Mouse (Mus musculus) lung, adult 2 months (tissue): Measurements from ENCODE around the gene Gm10320. TPM values are rescaled to one million over a fixed set of nuclear protein-coding genes. Genes with fewer than 3 reads are reported as not detected.
A peak's percentile ranks its signal among the peaks of the same experiment; 100 is the strongest.

ENCODE experiments used
- DNase-seq: peaks from one replicate; pipeline ENCODE4 v3.0.0; 2022
- H3K4me1 ChIP-seq: fragments of 200-500 bp; 2 replicates; pipeline ENCODE4 v1.6.1; 2011; ENCODE audit warnings: low read length; ENCODE audit not compliant: control insufficient read depth, insufficient read depth
- H3K4me3 ChIP-seq: fragments of 200-500 bp; replicated peaks from 2 replicates; pipeline ENCODE3; 2011; ENCODE audit warnings: low read depth, mild to moderate bottlenecking, control low read depth, low read length; ENCODE audit errors: extremely low read depth
- CTCF ChIP-seq: fragments of 200-500 bp; IDR thresholded peaks from 2 replicates; pipeline ENCODE4 v1.5.1; 2011; ENCODE audit warnings: mild to moderate bottlenecking, low read length, control low read depth; ENCODE audit not compliant: insufficient read depth
- POLR2A ChIP-seq: fragments of 200-500 bp; IDR thresholded peaks from 2 replicates; pipeline ENCODE4 v1.6.1; 2011; ENCODE audit warnings: low read depth, mild to moderate bottlenecking, control low read depth, low read length, borderline replicate concordance; ENCODE audit errors: extremely low read depth
- WGBS: fragments of 180-500 bp; shearing (Covaris S2); methylation state at CpG from one replicate; pipeline ENCODE4 v1.1.7; 2018; 5-methylcytosine and 5-hydroxymethylcytosine counted together
- polyA plus RNA-seq: library from polyadenylated mRNA; depleted of rRNA; stranded (reverse); fragments of >200 nt; gene quantifications from 2 replicates; pipeline ENCODE4 v1.2.3, GENCODE M21; 2012; rRNA removed

Gene Gm10320
- polyA plus RNA-seq, 1 experiment: 0.52 TPM

GRCm38 (mm10) chr13:98448696-98449095 lies 43.1 kb downstream of the Gm10320 start:
- no peaks in the 10 kb centered on the region for H3K4me1 ChIP-seq
- no peak for DNase-seq
- no peak overlapping the region for H3K4me3 ChIP-seq
- TF ChIP-seq POLR2A (no peak), CTCF (no peak)

- TF ChIP-seq CTCF (no peak), POLR2A (no peak)
These were observed 44.1 kb downstream of the Gm10320 start for GRCm38 (mm10) chr13:98447741-98448140.

GRCm38 (mm10) chr13:98445391-98446125 lies 46.2 kb downstream of the Gm10320 start:
- no peaks in the 10 kb centered on the region for H3K4me1 ChIP-seq
- H3K4me3 ChIP-seq: no peak overlapping the region
- TF ChIP-seq POLR2A (no peak), CTCF (no peak)
- no peak for DNase-seq
- 79% methylated on average over 7 of the region's 7 CpGs for WGBS

More at GRCm38 (mm10) chr13:98447741-98448140, 44.1 kb downstream of the Gm10320 start:
- WGBS: 74% methylated on average over 6 of the region's 6 CpGs
- no peak for DNase-seq
- Histone ChIP-seq H3K4me1 (no peaks in the 10 kb centered on the region), H3K4me3 (no peak overlapping the region)

DNA sequence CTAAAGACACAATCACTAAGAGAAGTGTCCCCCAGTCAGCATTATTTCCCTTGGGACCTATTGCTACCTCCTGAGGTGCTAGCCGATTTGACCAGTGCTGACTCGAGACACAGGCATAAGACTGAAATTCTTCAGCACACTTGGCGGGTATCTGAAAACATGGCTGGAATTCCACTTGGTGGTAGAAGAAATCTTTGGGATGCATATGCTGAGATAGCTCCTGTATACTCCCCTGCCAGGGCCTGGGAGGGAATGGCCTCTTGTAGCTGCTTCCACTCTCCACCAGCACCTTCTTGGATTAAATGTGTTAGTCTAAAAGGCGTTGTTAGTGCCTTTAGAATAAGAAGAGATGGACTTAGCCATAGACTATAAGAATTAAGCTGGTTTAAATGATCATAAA lies 50.8 kb downstream of the Gm10320 start:
- no peak for TF ChIP-seq POLR2A
- no peak for TF ChIP-seq CTCF
- DNase-seq: peak; percentile 8
- WGBS: 60% methylated on average over 4 of the region's 4 CpGs

DNA sequence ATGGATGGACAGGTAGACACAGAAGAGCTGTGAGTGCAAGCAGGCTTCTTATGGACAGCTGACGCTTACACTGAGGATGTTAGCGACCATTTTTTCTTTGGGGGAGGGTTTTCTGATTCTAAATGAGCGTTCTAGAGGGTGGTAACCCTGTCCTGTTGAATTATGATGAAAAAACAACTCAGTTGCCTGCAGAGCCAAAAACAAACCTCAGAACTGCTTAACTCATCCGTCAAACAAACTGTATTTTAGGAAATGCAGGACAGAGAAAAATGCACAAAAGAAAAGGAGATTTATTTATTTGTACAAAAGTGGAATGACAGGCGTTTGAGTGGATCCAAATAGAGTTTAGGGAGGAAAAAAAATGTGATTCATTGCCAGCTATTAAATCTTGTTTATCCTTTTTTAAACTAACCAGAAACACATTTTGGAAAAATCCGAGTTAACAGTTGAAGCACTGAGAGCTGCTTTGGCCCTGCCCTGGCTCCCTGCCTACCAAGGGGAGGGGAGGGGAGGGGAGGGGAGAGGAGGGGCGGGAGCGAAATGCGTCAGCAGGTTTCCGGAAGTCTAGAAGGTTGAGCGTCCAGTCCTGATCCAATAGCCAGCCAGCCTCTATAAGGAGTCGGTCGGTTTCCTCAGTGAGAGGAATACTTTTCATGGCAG lies 51.4 kb downstream of the Gm10320 start:
- DNase-seq: no peak
- Histone ChIP-seq H3K4me3 (no peak overlapping the region), H3K4me1 (no peaks in the 10 kb centered on the region)
- 31% methylated on average over 13 of the region's 13 CpGs for WGBS
- TF ChIP-seq CTCF (no peak), POLR2A (no peak)

More for the DNA sequence above, 50.8 kb downstream of the Gm10320 start:
- Histone ChIP-seq H3K4me1 (no peaks in the 10 kb centered on the region), H3K4me3 (no peak overlapping the region)

Other genes starting within 250 kb of the Gm10320 start
- 4.2 and 6.8 TPM in 2 replicates for gene Utp15, start 229.0 kb downstream of the Gm10320 start, polyA plus RNA-seq
- 10.9 and 11.8 TPM in 2 replicates for gene Ankra2, start 228.9 kb downstream of the Gm10320 start, polyA plus RNA-seq
- gene Gm21976, start 212.1 kb downstream of the Gm10320 start, polyA plus RNA-seq: 0.28 TPM in 1 of 2 replicates, not detected in the other
- 119 and 162 TPM in 2 replicates for gene Btf3, start 175.0 kb downstream of the Gm10320 start, polyA plus RNA-seq
- 0.12 and 0.18 TPM in 2 replicates for gene Foxd1, start 137.8 kb downstream of the Gm10320 start, polyA plus RNA-seq
- gene Tmem174, start 145.4 kb upstream of the Gm10320 start, polyA plus RNA-seq: not detected in 2 replicates
- gene Tmem171, start 202.8 kb upstream of the Gm10320 start, polyA plus RNA-seq: 3.6 and 6.6 TPM in 2 replicates